Mouse (Mus musculus) urinary bladder, postnatal 14 days (tissue): ENCODE data around the gene Gpr176.

Experiments used
- DNase-seq: peaks from one replicate; pipeline ENCODE4 v3.0.0; 2021; ENCODE audit warnings: low spot score

Gene Gpr176

DNA sequence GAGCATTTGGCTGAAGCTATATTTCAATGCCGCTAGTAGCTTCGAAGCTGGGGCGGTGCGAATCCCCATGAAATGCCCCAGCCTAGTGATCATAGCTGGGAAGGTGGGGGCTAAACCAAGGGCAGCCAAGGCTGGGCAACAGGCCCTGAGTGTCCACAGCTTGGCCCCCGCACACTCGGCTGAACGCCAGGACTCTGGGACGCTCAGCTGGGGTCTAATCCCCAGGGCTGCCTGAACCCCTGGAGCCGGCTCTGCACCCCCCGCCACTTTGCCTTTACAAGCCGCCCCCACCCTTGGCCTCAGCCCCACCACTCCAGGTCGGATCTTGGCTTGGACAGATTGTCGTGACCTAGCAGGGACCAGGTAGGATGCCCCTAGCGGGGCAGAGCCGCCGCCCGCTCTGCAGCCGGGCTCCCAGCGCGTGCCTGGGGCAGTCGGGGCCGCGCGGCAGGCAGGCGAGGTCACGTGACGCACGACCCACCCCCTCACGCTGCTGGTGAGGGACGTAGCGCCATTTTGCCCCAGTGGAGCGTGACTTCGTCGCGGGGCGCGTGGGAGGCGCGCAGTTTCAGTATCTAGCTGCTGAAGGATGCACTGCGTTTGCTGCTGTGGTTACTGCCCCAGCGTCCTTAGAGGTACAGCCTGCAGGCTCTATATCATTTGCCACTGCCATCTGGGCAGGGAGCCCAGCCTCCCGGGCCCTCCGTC lies 507 bp upstream of the Gpr176 start:
- peak; percentile 60 for DNase-seq

DNA sequence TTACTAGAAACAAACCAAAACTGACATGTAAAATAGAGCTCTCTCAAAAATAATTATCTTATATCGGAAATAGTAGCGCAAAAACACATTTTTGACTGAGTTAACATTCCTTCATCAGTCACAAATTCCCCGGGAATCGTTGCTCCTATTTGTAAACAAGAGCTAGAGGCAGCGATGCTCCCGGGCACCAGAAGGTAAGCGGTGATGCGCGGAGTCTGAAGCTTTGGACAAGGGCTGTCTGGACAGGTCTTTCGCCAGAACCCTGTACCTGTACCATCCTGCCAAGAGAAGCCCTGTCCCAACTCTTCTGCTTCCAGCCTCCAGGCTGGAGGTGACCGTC lies 688 bp downstream of the Gpr176 start:
- DNase-seq: no peak

DNA sequence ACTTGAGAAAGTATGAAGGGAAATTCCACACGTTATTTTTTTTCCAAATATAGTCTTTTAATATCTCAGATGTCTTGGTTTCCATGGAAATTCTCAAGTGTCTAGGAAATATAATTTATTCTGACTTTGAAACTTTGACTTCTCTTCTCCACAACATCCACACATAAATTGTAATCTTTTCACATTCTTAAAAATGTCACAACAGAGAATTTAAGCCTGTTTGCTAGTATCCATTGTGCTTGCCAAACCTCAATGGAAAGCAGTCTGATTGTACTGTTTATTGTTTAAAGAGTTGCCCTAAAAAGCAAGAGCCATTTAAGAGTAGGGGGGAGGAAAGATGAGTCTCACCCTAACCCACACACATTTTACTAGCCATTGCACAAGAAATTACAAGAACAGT lies 1.4 kb downstream of the Gpr176 start:
- no peak for DNase-seq

DNA sequence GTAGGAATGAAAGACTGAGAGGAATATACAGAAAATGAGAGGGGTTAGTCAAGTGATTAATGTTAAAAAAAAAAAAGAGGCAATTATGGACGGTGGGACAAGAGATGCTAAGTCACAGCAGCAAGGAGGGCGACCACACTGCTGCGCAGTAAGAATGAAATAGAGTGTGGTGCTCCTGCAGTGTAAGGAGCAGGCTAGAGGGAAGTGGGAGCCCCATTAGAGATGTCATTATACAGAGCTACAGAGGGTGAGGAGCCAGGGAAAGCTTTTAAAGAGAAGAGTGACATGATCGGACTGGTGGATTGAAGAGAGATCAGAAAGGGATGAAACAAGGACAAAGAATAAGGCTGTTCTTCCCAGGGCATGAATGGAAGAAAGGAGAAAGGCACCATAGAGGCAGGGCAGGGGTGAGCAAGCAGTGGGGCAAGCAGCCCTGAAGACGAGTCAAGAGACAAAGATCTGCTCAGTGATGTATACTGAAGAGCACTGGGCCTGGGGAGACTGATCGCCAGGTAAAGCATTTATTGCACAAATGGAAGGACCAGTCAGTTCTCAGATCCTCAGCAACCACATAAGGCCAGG lies 18.0 kb downstream of the Gpr176 start:
- DNase-seq: no peak

DNA sequence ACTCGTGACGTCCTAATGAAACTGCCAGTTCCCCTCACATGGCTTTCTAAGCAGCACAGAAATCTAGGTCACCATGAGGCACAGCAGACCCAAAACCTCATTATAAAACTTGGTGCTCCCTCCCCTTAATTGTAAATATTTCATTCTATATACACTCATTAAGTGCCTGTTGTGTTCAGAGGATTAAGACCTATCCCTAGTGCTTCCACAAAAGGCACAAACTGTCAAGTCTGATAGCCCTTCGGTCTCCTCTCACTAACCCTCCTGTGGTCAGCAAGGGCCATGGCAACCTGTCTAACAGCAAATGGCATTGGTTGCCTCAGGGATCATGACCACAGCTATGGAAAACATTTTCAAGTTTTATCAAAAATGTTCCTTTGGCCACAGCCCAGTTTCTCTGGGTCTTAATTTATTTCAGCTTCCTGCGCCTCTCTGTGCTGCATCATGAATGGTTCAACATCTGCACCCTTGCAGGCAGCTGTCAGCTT lies 19.3 kb downstream of the Gpr176 start:
- no peak for DNase-seq

DNA sequence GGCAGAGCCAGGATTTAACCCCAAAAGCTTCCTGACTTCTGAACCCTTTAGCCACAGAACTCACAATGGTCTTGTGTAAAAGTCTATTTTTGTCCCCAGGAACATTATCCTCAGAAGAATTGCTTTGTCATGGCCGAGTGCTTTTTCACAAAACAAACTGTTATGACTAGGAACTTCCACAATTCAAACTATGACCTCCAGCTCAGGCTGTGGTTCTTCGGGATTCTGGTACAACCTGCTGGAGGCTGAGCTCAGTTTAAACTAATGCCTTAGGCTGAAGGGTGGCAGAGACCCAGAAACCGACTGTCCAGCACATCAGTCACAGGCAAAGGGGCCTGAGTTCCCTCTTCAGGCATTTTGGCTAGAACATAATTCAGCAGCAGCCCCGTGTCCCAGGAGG lies 19.7 kb downstream of the Gpr176 start:
- no peak for DNase-seq

DNA sequence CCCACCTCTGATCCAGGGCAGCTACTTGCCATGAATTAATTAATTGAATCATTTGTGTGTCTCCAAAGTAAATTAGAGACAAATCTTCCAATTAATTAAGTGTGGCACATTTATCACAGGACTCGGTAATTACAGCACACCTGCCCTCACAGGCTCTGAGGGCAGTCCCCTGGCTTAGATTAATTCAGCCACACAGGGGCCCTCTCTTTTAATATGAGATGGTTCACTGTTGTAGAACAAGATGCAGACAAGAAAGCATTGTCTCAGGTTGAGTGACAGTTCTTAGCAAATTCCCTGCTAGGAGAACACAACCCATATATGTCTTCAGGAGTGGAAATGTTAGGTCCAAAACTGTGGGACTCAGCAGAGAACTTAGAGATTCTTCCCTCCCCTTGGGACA lies 27.7 kb downstream of the Gpr176 start:
- no peak for DNase-seq

DNA sequence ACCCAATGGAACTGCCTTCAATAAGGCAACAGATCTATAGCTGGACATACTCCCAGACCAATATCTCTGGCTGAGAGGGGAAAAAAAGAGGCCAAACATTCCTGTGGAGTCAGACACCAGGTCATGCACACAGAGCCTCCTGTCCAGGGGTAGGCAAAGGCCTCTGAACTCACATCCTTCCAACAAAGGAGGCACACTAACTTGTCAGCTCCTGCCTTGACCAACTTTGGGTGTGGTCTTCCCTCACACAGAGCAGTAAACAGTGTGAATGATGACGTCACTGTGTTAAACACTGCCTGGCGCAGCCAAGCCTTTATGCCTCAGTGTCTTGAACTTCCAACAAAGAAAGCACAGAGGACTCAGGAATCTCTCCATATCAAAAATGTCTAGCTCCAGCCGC lies 29.3 kb downstream of the Gpr176 start:
- DNase-seq: no peak

DNA sequence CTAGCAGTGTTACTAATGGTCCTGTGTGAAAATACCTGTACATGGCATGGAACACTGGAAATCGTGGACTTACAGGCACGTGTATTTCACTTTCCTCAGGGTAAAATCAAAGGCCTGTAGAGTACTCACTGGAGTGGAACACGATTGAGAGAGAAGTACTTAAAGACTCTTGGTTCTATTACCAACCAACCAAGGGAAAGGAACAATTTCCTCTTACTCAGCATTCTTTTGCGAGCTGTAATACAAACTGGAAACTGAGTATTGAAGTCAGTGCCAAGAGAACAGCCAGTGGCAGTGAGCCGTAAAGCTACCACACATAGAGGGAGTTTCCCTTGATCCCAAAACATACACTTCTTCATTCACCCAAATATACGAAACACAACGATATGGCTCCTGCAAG lies 31.9 kb downstream of the Gpr176 start:
- DNase-seq: no peak

DNA sequence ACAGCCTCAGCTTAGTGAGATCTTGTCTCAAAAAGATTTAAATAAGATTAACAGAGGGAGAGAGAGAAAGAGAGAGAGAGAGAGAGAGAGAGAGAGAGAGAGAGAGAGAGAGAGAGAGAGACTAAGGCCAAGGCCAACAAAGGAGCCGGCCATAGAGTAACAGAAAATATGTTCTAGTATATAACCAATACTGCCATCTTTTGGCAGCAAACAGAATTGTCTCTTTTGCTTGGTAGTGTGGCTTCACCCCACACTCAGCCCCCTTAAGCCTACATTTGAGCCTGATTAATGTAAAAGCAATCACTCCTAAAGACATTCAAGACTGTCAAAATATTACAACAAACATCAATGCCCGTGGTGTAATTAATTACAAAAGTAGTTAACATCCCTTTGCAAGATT lies 37.1 kb downstream of the Gpr176 start:
- no peak for DNase-seq

DNA sequence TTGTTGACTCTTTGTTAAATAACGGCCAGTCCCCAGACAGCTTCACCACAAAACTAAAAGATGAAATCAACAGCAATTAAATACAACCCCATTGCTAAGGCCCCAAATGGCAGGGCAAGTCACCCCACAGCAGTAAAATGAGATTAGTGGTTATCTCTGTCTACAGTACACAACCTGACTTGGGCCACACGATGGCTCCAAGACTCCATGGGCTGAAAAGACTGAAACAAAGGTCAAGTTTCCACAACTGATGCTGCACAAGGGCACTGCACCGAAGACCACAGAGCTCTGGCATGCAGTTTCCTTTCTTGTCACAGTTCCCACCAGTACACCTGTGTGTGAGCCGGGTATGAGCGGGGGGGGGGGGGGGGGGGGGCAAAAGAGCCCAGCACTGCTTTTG lies 50.6 kb downstream of the Gpr176 start:
- no peak for DNase-seq

DNA sequence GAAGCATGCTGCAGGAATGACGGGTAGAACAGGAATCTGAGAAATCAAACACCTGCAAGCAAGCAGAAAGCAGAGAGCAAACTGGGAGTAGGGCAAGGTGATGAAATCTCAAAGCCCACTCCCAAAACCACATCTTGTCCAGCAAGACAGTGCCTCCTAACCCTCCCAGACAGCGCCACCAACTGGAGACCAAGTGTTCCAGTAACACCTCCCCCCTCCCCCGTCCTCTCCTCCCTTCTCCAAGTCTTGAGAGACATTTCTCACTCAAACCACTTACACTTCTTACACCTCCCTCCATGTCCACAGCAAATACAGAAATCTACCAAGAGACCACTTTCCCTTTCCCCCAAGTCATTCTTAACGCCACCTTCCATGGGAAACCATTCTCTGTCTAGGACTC lies 51.4 kb downstream of the Gpr176 start:
- no peak for DNase-seq

DNA sequence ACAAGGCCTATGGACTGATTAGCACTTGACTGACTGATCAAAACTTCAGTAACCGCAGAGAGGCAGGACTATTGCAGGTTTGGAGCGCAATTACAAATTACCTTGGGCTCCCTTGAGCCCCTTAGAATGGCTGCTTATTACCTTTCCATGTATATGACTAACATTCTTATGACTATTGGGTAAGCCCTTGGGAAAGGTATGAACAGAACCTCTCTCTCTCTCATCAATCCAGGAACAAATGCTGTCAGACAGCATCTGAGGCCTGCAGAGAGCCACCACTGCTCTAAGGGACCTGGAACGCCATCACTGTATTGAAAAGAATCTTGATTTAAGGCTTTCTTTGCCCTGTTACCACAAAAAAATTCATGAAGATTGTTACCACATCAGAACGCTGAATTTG lies 52.1 kb downstream of the Gpr176 start:
- no peak for DNase-seq

DNA sequence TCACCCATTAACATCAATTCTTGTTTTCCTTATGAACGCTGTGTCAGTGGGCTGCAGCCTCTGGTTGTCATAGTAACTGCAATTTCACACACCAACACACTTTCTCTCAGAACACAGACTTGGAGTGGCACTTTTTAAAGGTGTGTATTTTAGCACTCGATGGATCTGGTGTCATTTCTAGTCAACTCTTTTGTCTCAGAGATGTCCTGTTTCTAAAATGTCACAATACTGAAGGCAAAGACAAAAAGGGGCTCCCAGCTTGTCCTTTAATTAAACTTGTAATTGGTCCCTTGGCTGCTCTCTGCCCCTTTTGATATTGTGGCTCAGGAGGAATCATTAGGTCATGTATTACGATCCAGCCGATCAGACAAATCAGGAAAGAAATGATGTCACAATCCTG lies 52.7 kb downstream of the Gpr176 start:
- no peak for DNase-seq

DNA sequence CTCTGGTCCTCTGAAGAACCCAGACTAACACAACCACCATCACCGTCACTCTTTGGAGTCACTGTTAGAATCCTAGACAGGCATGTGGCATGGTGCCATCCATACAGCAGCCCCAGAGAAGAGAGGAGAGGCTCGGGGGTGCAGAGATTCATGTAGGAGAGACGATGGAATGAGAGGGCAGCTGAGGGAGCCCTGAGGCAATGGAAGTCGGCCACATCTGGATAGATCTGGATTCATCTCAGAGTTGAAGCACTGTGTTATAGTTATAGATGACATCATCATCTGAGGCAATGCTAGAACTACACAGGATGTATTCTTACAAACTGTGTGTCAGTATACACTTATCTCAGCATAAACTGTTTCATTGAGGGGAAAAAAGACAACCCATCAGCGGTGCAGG lies 54.0 kb downstream of the Gpr176 start:
- DNase-seq: no peak

DNA sequence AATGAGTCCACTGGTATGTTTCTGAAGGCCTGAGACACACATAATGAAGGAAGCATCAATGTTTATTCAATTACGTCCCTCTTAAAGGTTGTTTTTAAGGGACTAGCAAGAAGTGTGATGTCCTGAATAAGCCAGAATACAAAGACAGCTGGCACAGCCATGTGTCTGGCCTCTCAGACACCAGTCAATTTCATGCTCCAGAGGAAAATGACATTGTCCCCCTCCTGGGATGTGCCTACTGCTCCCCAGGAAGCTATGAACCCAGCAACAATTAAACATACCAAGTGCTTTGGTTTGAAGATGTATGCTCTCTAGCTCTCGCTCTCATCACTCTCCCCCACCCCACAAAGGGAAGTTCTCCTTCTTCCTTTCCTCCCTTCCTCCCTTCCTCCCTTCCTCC lies 56.3 kb downstream of the Gpr176 start:
- no peak for DNase-seq

DNA sequence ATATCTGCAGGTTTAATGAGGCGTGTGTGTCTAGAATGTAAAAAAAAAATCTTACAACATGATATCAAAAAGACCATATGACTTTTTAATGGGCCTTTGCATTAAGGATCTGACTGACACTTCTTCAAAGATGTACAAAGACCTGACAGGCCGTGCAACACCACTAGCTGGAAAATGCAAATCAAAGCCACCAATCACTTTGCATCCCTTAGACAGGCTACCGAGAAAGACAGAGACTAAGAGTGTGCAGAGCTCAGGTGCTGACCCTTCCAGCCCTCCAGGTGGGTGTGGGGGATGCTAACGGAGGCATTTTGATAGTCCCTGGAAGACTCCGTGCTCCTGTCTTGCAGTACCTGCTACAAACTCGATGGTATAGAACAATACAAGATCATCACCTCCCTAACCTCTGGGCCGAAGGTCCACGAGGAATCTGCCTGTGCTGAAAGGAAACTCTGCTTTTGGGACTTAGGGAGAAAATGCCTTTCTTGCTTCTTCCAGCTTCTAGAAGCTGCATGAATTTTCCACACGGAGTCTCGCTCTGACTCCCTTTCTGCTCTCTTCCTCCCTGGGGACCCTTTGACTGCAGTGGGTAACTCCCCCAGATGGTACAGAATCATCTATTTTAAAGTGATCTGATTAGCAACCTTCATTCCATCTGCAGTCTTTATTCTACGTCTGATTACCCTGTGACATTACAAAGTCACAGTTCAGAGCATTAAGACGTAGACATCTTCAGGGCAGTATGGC lies 57.4 kb downstream of the Gpr176 start:
- DNase-seq: no peak

DNA sequence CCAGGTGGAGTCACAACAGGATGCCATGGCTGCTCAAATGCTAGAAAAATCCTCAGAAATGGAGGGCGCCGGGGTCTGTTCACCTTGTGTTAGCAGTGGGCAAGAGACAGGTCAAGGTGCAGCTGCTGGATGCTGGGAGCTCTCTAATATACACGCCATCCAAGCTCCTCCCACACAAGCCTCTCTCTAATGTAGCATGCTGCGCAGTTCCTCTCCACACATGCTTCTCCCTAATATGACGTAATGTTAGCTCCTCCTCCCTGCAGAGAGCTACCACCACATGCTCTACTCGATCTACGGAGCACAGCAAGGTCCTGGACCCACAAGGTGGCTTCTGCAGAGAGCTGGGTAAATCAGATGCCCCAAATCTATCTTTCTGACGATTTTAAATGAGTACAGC lies 65.7 kb downstream of the Gpr176 start:
- DNase-seq: no peak

DNA sequence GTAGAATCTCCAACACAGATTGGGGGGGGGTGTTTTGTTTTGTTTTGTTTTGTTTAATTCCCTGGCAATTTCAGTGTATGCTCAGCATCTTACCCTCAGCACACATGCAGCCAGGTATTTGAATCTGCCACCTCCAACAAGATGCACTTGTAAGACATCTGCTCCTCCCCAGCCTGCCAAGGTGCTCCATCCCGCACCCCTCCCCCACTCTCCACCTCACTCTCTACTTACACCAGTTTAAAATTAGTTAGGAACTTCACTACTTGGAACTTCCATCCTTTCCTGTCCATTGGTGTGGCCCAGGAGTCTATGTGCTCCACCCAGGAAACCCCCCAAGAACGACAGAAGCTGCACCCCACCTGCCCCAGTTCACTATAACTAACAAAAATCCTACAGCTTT lies 66.3 kb downstream of the Gpr176 start:
- DNase-seq: no peak

DNA sequence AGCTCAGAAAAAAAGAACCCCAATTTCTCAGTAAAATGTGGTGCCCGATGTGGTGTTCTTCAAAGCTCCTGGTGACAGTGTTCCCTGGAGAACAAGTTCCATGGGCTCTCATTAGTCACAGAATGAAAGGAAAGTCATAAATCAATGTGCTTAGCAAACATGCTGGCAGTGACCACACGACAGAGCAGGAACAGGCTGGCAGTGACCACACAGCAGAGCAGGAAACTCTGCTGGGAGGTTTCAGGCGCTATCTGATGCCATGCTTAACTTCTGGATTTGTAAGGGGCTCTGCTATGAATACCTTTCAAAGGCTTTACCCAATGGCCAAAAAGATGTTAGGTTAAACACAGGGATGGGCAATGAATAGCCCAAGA lies 66.7 kb downstream of the Gpr176 start:
- peak; percentile 12 for DNase-seq

DNA sequence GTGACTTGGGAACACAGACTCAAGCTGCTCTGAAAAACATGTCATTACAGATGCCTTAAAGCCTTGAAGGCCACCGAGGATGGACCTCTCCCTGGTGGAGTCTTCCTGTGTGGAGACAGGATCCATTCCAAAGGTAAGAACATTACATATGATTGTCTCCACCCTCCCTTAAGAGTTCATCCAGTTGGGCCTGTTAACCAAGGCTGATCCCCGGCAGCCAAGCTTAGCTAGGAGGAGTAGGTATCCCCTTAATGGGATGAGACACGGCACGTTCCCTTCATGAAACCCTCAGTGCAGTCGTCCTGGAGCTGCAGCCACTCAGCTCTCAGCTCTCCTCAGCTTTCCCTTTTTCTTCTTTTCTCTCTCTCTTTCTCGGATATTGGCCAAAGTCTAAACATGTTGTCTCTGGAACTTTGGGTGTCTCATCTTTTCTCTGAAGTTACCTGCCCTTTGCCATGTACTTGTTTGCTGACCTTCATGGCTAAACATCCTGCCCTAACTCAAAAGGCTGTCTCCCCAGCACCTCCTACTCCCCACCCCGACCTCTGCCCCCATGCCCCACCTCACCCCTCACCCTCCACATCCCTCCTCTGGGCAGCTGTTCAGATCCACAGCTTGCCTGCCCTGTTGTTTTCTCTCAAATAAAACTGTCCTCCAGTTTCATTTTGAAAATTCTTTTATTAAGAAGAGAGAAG lies 67.2 kb downstream of the Gpr176 start:
- DNase-seq: no peak

DNA sequence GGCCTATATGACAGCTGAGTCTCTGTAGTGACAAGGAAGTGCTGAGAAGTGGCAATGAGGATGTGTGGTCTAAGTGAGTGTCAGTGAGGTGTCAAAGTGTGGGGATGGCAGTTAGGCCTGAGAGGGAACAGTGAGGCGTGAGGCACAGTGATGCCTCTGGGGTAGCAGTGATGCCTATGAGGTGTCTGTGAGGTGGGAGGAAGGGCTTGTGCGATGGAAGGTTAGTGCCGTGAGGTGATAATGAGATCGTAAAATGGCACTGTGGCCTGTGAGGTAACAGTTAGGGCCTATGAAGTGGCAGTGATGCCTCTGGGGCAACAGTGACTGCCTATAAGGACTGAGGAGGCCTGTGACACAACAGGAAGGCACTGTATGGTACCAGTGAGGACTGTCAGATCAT lies 69.8 kb downstream of the Gpr176 start:
- DNase-seq: no peak

DNA sequence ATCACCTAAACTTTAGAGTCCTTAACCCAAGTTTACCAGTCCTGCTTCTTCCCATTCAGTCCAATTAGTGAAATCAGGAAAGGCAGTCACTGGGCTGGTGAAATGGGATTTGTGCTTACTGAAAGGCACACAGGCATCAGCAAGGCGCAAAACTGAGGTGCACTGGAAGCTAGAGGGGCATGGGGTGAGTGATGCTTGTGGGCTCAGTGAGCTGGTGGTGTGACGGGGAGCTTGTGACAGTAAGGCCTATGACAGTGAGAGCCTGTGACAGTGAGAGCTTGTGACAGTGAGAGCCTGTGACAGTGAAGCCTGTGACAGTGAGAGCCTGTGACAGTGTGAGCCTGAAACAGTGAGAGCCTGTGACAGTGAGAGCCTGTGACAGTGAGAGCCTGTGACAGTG lies 71.6 kb downstream of the Gpr176 start:
- no peak for DNase-seq
